In genomic region chr5:114238924-114239323, GRCm38 (mm10) we compare ENCODE assay signal across 26 mouse cellular contexts. TPM values are rescaled to one million over a fixed set of nuclear protein-coding genes. Genes with fewer than 3 reads are reported as not detected.
DNase-seq lines count a peak whose midpoint lies in the region; ATAC-seq and TF ChIP-seq lines count a peak whose summit lies in the region.
"Had no signal": no experiment of that assay in that cellular context is flagged by ENCODE, and none has a peak within 500 bp of the region (broad histone marks: within the 10 kb centered on the region; RNA-seq: fewer than 3 reads in every experiment).

No protein-coding gene starts in this region.

- peak; percentile 13 for DNase-seq in embryo, embryonic 10 days (ENCODE audit: low spot score)
- no peak for DNase-seq in embryo, embryonic 11 days
- peak; percentile 53 for DNase-seq in lung, embryonic 14.5 days
- DNase-seq in lung, postnatal 0 days (ENCODE audit: low spot score) = no peak
- DNase-seq in MEL (ENCODE audit: low read depth, low spot score) = peak; percentile 35
- DNase-seq in midbrain, postnatal 0 days (ENCODE audit: low spot score) = no peak
- no peak for DNase-seq in thymus, postnatal 25 days
- DNase-seq: B cell, adult 2 months; cerebellum, adult 2 months; gastrocnemius, adult 2 months; heart, adult 2 months; retina, postnatal 1 day had no signal

- no peaks in the 10 kb centered on the region for H3K9me3 ChIP-seq in lung, embryonic 14.5 days (ENCODE audit: low read depth, low read length)
- H3K9me3 ChIP-seq in lung, postnatal 0 days (ENCODE audit: low read length) = no peaks in the 10 kb centered on the region
- H3K9me3 ChIP-seq in MEL (replicated peaks; ENCODE audit: insufficient read depth, low read length) = no peaks in the 10 kb centered on the region
- no peaks in the 10 kb centered on the region for H3K9me3 ChIP-seq in midbrain, postnatal 0 days (ENCODE audit: low read length)
- H3K9me3 ChIP-seq: forebrain, embryonic 15.5 days; hindbrain, embryonic 13.5 days; limb, embryonic 12.5 days had no signal

- H3K27me3 ChIP-seq in lung, embryonic 14.5 days (ENCODE audit: insufficient read depth, low read length) = no peaks in the 10 kb centered on the region
- H3K27me3 ChIP-seq in lung, postnatal 0 days (replicated peaks; ENCODE audit: insufficient read depth, low read length) = no peaks in the 10 kb centered on the region
- H3K27me3 ChIP-seq in MEL (ENCODE audit: control insufficient read depth in 1 of 2, insufficient read depth in 2 of 2, low read length in 2 of 2) = no peaks in the 10 kb centered on the region
- H3K27me3 ChIP-seq in midbrain, postnatal 0 days (ENCODE audit: insufficient read depth, low read length) = peaks cover 4% of the 10 kb centered on the region; the same call in 1 of the 2 replicates
- H3K27me3 ChIP-seq: forebrain, embryonic 15.5 days had no signal

- no peak overlapping the region for H3K4me2 ChIP-seq in lung, embryonic 14.5 days
- H3K4me2 ChIP-seq in lung, postnatal 0 days (replicated peaks; ENCODE audit: low read depth, low read length) = no peak overlapping the region
- H3K4me2 ChIP-seq in midbrain, postnatal 0 days (ENCODE audit: low read depth, low read length, poor library complexity, severe bottlenecking) = no peak overlapping the region
- H3K4me2 ChIP-seq: forebrain, embryonic 15.5 days; hindbrain, embryonic 13.5 days; limb, embryonic 12.5 days had no signal

- no peak for TF ChIP-seq RAD21 in MEL (IDR thresholded peaks at IDR 0.05; ENCODE audit: low read depth, low read length)

- no peaks in the 10 kb centered on the region for H3K79me2 ChIP-seq in MEL (ENCODE audit: control insufficient read depth, insufficient read depth, low read length, poor library complexity)

- no peaks in the 10 kb centered on the region for H3K4me1 ChIP-seq in lung, embryonic 14.5 days (ENCODE audit: insufficient read depth)
- no peaks in the 10 kb centered on the region for H3K4me1 ChIP-seq in lung, postnatal 0 days (ENCODE audit: insufficient read depth, low read depth, low read length)
- H3K4me1 ChIP-seq in MEL (ENCODE audit: control insufficient read depth in 1 of 2, insufficient read depth in 2 of 2, low read length in 2 of 2) = no peaks in the 10 kb centered on the region
- H3K4me1 ChIP-seq in midbrain, postnatal 0 days (ENCODE audit: insufficient read depth, low read length) = no peaks in the 10 kb centered on the region
- H3K4me1 ChIP-seq: forebrain, embryonic 15.5 days; hindbrain, embryonic 13.5 days had no signal

- H3K36me3 ChIP-seq in lung, embryonic 14.5 days (ENCODE audit: insufficient read depth) = no peaks in the 10 kb centered on the region
- no peaks in the 10 kb centered on the region for H3K36me3 ChIP-seq in lung, postnatal 0 days (ENCODE audit: insufficient read depth, low read length)
- no peaks in the 10 kb centered on the region for H3K36me3 ChIP-seq in MEL (ENCODE audit: control insufficient read depth in 1 of 2, insufficient read depth in 2 of 2, low read length in 2 of 2)
- H3K36me3 ChIP-seq in midbrain, postnatal 0 days (ENCODE audit: insufficient read depth, low read length) = no peaks in the 10 kb centered on the region
- H3K36me3 ChIP-seq: forebrain, embryonic 15.5 days; hindbrain, embryonic 13.5 days; limb, embryonic 12.5 days had no signal

- no peak overlapping the region for H3K9ac ChIP-seq in lung, embryonic 14.5 days
- no peak overlapping the region for H3K9ac ChIP-seq in lung, postnatal 0 days (replicated peaks; ENCODE audit: low read depth)
- no peak overlapping the region for H3K9ac ChIP-seq in MEL (ENCODE audit: control insufficient read depth, low read depth, low read length, poor library complexity, severe bottlenecking)
- H3K9ac ChIP-seq in midbrain, postnatal 0 days (replicated peaks; ENCODE audit: low read length, poor library complexity, severe bottlenecking) = no peak overlapping the region
- H3K9ac ChIP-seq: forebrain, embryonic 15.5 days; hindbrain, embryonic 13.5 days; limb, embryonic 12.5 days had no signal

- 19% methylated on average over 7 of the region's 7 CpGs for WGBS in lung, embryonic 14.5 days
- WGBS in lung, postnatal 0 days = 21% methylated on average over 7 of the region's 7 CpGs
- WGBS in midbrain, postnatal 0 days = 40% methylated on average over 7 of the region's 7 CpGs

- H3K4me3 ChIP-seq in lung, embryonic 14.5 days (ENCODE audit: low read depth, low read length) = no peak overlapping the region
- H3K4me3 ChIP-seq in lung, postnatal 0 days (ENCODE audit: low read depth, low read length) = no peak overlapping the region
- H3K4me3 ChIP-seq in MEL (ENCODE audit: control insufficient read depth in 1 of 2, insufficient read depth in 1 of 2, low read depth in 2 of 2, low read length in 2 of 2) = no peak overlapping the region
- H3K4me3 ChIP-seq in midbrain, postnatal 0 days (ENCODE audit: low read depth, low read length) = no peak overlapping the region
- H3K4me3 ChIP-seq: forebrain, embryonic 15.5 days; gastrocnemius, adult 2 months; heart, adult 2 months; hindbrain, embryonic 13.5 days; limb, embryonic 12.5 days had no signal

- H3K27ac ChIP-seq in lung, embryonic 14.5 days (ENCODE audit: low read depth) = no peak overlapping the region
- H3K27ac ChIP-seq in lung, postnatal 0 days (ENCODE audit: low read length) = no peak overlapping the region
- H3K27ac ChIP-seq in MEL (ENCODE audit: control insufficient read depth, low read depth, low read length) = no peak overlapping the region
- H3K27ac ChIP-seq in midbrain, postnatal 0 days (ENCODE audit: low read depth, low read length) = no peak overlapping the region
- H3K27ac ChIP-seq: forebrain, embryonic 15.5 days; gastrocnemius, adult 2 months; heart, adult 2 months; hindbrain, embryonic 13.5 days; limb, embryonic 12.5 days had no signal

- ATAC-seq in lung, embryonic 14.5 days (ENCODE audit: insufficient read depth) = no peak
- ATAC-seq in lung, postnatal 0 days = no peak
- ATAC-seq in megakaryocyte progenitor cell, adult 5-6 weeks (replicated peaks; ENCODE audit: poor library complexity) = peak; percentile 70
- ATAC-seq in midbrain, postnatal 0 days (ENCODE audit: low FRiP score) = no peak
- ATAC-seq: forebrain, embryonic 15.5 days; intestine, embryonic 16.5 days had no signal

- TF ChIP-seq EP300 in lung, postnatal 0 days (IDR thresholded peaks at IDR 0.05) = no peak
- no peak for TF ChIP-seq EP300 in MEL (IDR thresholded peaks at IDR 0.05; ENCODE audit: low read depth in 1 of 2, low read length in 2 of 2)

- no peak for TF ChIP-seq POLR2A in MEL (IDR thresholded peaks at IDR 0.05; ENCODE audit: control insufficient read depth in 1 of 2, insufficient read depth in 1 of 2, low read depth in 1 of 2, low read length in 2 of 2, poor library complexity in 1 of 2)

- no peak for TF ChIP-seq CTCF in lung, embryonic 14.5 days (IDR thresholded peaks at IDR 0.05; ENCODE audit: low read depth)
- TF ChIP-seq CTCF in lung, postnatal 0 days (IDR thresholded peaks at IDR 0.05) = no peak
- no peak for TF ChIP-seq CTCF in MEL (IDR thresholded peaks at IDR 0.05 in 2 of 3, conservative IDR thresholded peaks at IDR 0.05 in 1 of 3; ENCODE audit: control insufficient read depth in 1 of 3, insufficient read depth in 1 of 3, low read depth in 2 of 3, low read length in 3 of 3, poor library complexity in 1 of 3, severe bottlenecking in 1 of 3)
- TF ChIP-seq CTCF in midbrain, postnatal 0 days (IDR thresholded peaks at IDR 0.05) = no peak

TF ChIP-seq in MEL, 35 proteins besides CTCF, POLR2A, EP300 and RAD21:
- TF ChIP-seq SIN3A (IDR thresholded peaks at IDR 0.05; ENCODE audit: low read length) (no peak), ZMIZ1 (IDR thresholded peaks at IDR 0.05; ENCODE audit: low read depth, low read length) (no peak), MYC (IDR thresholded peaks at IDR 0.05; ENCODE audit: low read depth, low read length) (no peak), MEF2A (IDR thresholded peaks at IDR 0.05; ENCODE audit: extremely low read depth, insufficient replicate concordance, low read depth, low read length, poor library complexity, severe bottlenecking) (no peak), JUND (IDR thresholded peaks at IDR 0.05; ENCODE audit: low read depth, low read length) (no peak), GATA1 (IDR thresholded peaks at IDR 0.05; ENCODE audit: low read depth, low read length) (no peak), TBP (IDR thresholded peaks at IDR 0.05; ENCODE audit: low read depth, low read length) (no peak), ETS1 (IDR thresholded peaks at IDR 0.05; ENCODE audit: low read depth, low read length) (no peak), GABPA (IDR thresholded peaks at IDR 0.05; ENCODE audit: low read depth, low read length) (no peak), ZKSCAN1 (IDR thresholded peaks at IDR 0.05; ENCODE audit: low read depth, low read length) (no peak), MYB (IDR thresholded peaks at IDR 0.05; ENCODE audit: low read depth, low read length) (no peak), MAX (IDR thresholded peaks at IDR 0.05; ENCODE audit: low read length) (no peak), KAT2A (conservative IDR thresholded peaks at IDR 0.05; ENCODE audit: low read depth, low read length) (no peak), CHD1 (IDR thresholded peaks at IDR 0.05; ENCODE audit: low read depth, low read length) (no peak), POLR2AphosphoS5 (IDR thresholded peaks at IDR 0.05; ENCODE audit: borderline replicate concordance, low read depth, low read length) (no peak)
TF ChIP-seq in MEL: peak in this region for 0.

RNA-seq across cellular contexts. Expression of gene Foxn4, which starts 34.7 kb away (rescaled TPM):
- polyA plus RNA-seq in lung, embryonic 14.5 days (2014; fragmentation: Nextera tagmentation; extraction: Ambion mirVana) = 0.16 and 0.22 TPM in 2 replicates
- polyA plus RNA-seq in lung, postnatal 0 days (2015; fragmentation: Nextera tagmentation; extraction: Ambion mirVana) = 0.74 and 0.81 TPM in 2 replicates
- total RNA-seq in MEL (2012; rRNA removed) = not detected in 2 replicates
- under 1 TPM in 1 of 2 experiments, not detected in 1; 0.07 TPM for polyA plus RNA-seq in MEL (2012; ENCODE audit: insufficient read depth in 1 of 2, insufficient read length in 2 of 2, low read depth in 1 of 2, low replicate concordance in 2 of 2, missing spikeins in 1 of 2)
- total RNA-seq in megakaryocyte progenitor cell, adult 5-6 weeks (2015) = not detected in 2 replicates
- total RNA-seq in megakaryocyte progenitor cell, adult 5-6 weeks (2017) = not detected in 2 replicates
- 0.24 and 0.66 TPM in 2 replicates for total RNA-seq in midbrain, postnatal 0 days (2014; rRNA removed)
- 0.35 and 0.38 TPM in 2 replicates for polyA plus RNA-seq in midbrain, postnatal 0 days (2015; fragmentation: Nextera tagmentation; extraction: Ambion mirVana)
- total RNA-seq: common myeloid progenitor, adult 5-6 weeks; gastrocnemius, adult 2 months; heart, adult 2 months; layer of hippocampus, adult 8-10 months; left cerebral cortex, adult 8-10 months; megakaryocyte-erythroid progenitor cell, adult 5-6 weeks; monocyte, adult 5-6 weeks had no signal
- polyA plus RNA-seq: cerebellum, adult 2 months; heart, postnatal 0 days; intestine, embryonic 16.5 days; limb, embryonic 12.5 days; neural tube, embryonic 14.5 days; small intestine, adult 2 months; urinary bladder, adult 2 months had no signal

RNA-seq across cellular contexts. Expression of gene Myo1h, which starts 50.0 kb away (rescaled TPM):
- 2.5 and 2.8 TPM in 2 replicates for polyA plus RNA-seq in lung, embryonic 14.5 days (2014; fragmentation: Nextera tagmentation; extraction: Ambion mirVana)
- polyA plus RNA-seq in lung, postnatal 0 days (2015; fragmentation: Nextera tagmentation; extraction: Ambion mirVana) = 3.1 and 3.4 TPM in 2 replicates
- 4.1 and 4.6 TPM in 2 replicates for total RNA-seq in MEL (2012; rRNA removed)
- polyA plus RNA-seq in MEL (2012; ENCODE audit: insufficient read depth in 1 of 2, insufficient read length in 2 of 2, low read depth in 1 of 2, low replicate concordance in 2 of 2, missing spikeins in 1 of 2) = under 1 TPM in 1 of 2 experiments, not detected in 1; 0.33 TPM
- total RNA-seq in megakaryocyte progenitor cell, adult 5-6 weeks (2015) = 1.5 and 1.6 TPM in 2 replicates
- total RNA-seq in megakaryocyte progenitor cell, adult 5-6 weeks (2017) = 0.58 and 2.0 TPM in 2 replicates
- total RNA-seq in midbrain, postnatal 0 days (2014; rRNA removed) = 0.33 and 0.60 TPM in 2 replicates
- polyA plus RNA-seq in midbrain, postnatal 0 days (2015; fragmentation: Nextera tagmentation; extraction: Ambion mirVana) = 0.43 and 0.56 TPM in 2 replicates

Comparison
In these comparisons a context has a peak if more than half of its experiments do, and no peak if none do; other contexts are left out.
1. DNase-seq: peak in embryo, embryonic 10 days (single experiment), lung, embryonic 14.5 days (single experiment) and MEL (single experiment); none in embryo, embryonic 11 days (single experiment), lung, postnatal 0 days (single experiment), midbrain, postnatal 0 days (single experiment) and thymus, postnatal 25 days (single experiment).